In genomic region chr17:80762391-80763040, GRCm38 (mm10) we compare ENCODE assay signal across 11 mouse cellular contexts. TPM values are rescaled to one million over a fixed set of nuclear protein-coding genes. Genes with fewer than 3 reads are reported as not detected.
A peak's percentile ranks its signal among the peaks of the same experiment; 100 is the strongest.
DNase-seq lines count a peak whose midpoint lies in the region; ATAC-seq and TF ChIP-seq lines count a peak whose summit lies in the region.
"Had no signal": no experiment of that assay in that cellular context is flagged by ENCODE, and none has a peak within 500 bp of the region (broad histone marks: within the 10 kb centered on the region; RNA-seq: fewer than 3 reads in every experiment).

No protein-coding gene starts in this region.

- H3K27me3 ChIP-seq in heart, embryonic 11.5 days (ENCODE audit: control insufficient read depth, insufficient read depth, low read length), result no peaks in the 10 kb centered on the region
- no peaks in the 10 kb centered on the region for H3K27me3 ChIP-seq in kidney, embryonic 14.5 days (ENCODE audit: control insufficient read depth, insufficient read depth, low read length)
- no peaks in the 10 kb centered on the region for H3K27me3 ChIP-seq in liver, postnatal 0 days (ENCODE audit: insufficient read depth, low read length)
- H3K27me3 ChIP-seq: limb, embryonic 13.5 days; Patski had no signal

- H3K36me3 ChIP-seq in heart, embryonic 11.5 days (ENCODE audit: control insufficient read depth, insufficient read depth, low read length), result no peaks in the 10 kb centered on the region
- H3K36me3 ChIP-seq in kidney, embryonic 14.5 days (ENCODE audit: control insufficient read depth, insufficient read depth, low read length), result no peaks in the 10 kb centered on the region
- no peaks in the 10 kb centered on the region for H3K36me3 ChIP-seq in liver, postnatal 0 days (replicated peaks; ENCODE audit: insufficient read depth, low read length)
- H3K36me3 ChIP-seq: limb, embryonic 13.5 days had no signal

- DNase-seq in heart, postnatal 4 days, result no peak
- peak; percentile 27 to 30 for DNase-seq in B cell, adult 2 months
- DNase-seq in T-cell, adult 2 months (ENCODE audit: low spot score), result peak; percentile 61
- DNase-seq in naive thymus-derived CD4-positive, alpha-beta T cell, adult 2 months (ENCODE audit: low read depth), result peak; percentile 71
- no peak for DNase-seq in left cerebral cortex, adult 2 months (ENCODE audit: extremely low spot score in 1 of 2, low spot score in 2 of 2)
- no peak for DNase-seq in liver, postnatal 0 days
- DNase-seq: retina, postnatal 1 day had no signal

- ATAC-seq in heart, embryonic 11.5 days (replicated peaks; ENCODE audit: insufficient number of reproducible peaks, low FRiP score, low TSS enrichment), result no peak
- ATAC-seq in kidney, embryonic 14.5 days (ENCODE audit: low FRiP score, low TSS enrichment), result no peak
- no peak for ATAC-seq in liver, postnatal 0 days
- ATAC-seq: Patski had no signal

- no peak overlapping the region; the same call in 1 of the 2 replicates for H3K4me2 ChIP-seq in heart, embryonic 11.5 days
- H3K4me2 ChIP-seq in kidney, embryonic 14.5 days (replicated peaks; ENCODE audit: low read depth, low read length), result no peak overlapping the region
- H3K4me2 ChIP-seq in liver, postnatal 0 days (ENCODE audit: low read depth, low read length), result no peak overlapping the region
- H3K4me2 ChIP-seq: limb, embryonic 13.5 days had no signal

- TF ChIP-seq EP300 in liver, postnatal 0 days (IDR thresholded peaks at IDR 0.05; ENCODE audit: low read depth), result no peak

- no peak overlapping the region for H3K9ac ChIP-seq in heart, embryonic 11.5 days (ENCODE audit: low read depth, low read length)
- no peak overlapping the region for H3K9ac ChIP-seq in kidney, embryonic 14.5 days (ENCODE audit: low read depth, low read length)
- H3K9ac ChIP-seq in liver, postnatal 0 days (replicated peaks), result no peak overlapping the region
- H3K9ac ChIP-seq: limb, embryonic 13.5 days had no signal

- intact Hi-C loops in left cerebral cortex, adult 2 months (cut with DNase I), result no loop called here

- no peak for TF ChIP-seq CTCF in left cerebral cortex, adult 2 months (IDR thresholded peaks at IDR 0.05)
- no peak for TF ChIP-seq CTCF in liver, postnatal 0 days (IDR thresholded peaks at IDR 0.05; ENCODE audit: low read depth)

- H3K27ac ChIP-seq in heart, embryonic 11.5 days (ENCODE audit: low read depth, low read length), result 0 out of 2 replicates have a peak overlapping the region, but pooled peaks have one; percentile 15
- H3K27ac ChIP-seq in left cerebral cortex, adult 2 months, result no peak overlapping the region
- H3K27ac ChIP-seq in kidney, embryonic 14.5 days (ENCODE audit: low read depth, low read length), result no peak overlapping the region
- H3K27ac ChIP-seq in liver, postnatal 0 days (ENCODE audit: low read depth), result no peak overlapping the region
- H3K27ac ChIP-seq: limb, embryonic 13.5 days had no signal

- 76% methylated on average over 9 of the region's 9 CpGs for WGBS in heart, embryonic 11.5 days (ENCODE audit: insufficient replicate concordance)
- WGBS in kidney, embryonic 14.5 days, result 81% methylated on average over 9 of the region's 9 CpGs
- 46% methylated on average over 9 of the region's 9 CpGs for WGBS in liver, postnatal 0 days (ENCODE audit: insufficient replicate concordance)

- H3K9me3 ChIP-seq in heart, embryonic 11.5 days (replicated peaks; ENCODE audit: control insufficient read depth, low read length), result no peaks in the 10 kb centered on the region
- H3K9me3 ChIP-seq in kidney, embryonic 14.5 days (ENCODE audit: control insufficient read depth, low read length), result no peaks in the 10 kb centered on the region
- H3K9me3 ChIP-seq in liver, postnatal 0 days (ENCODE audit: low read length), result no peaks in the 10 kb centered on the region
- H3K9me3 ChIP-seq: limb, embryonic 13.5 days had no signal

- H3K4me1 ChIP-seq in heart, embryonic 11.5 days (ENCODE audit: control insufficient read depth, insufficient read depth, low read length), result peaks cover 8% of the 10 kb centered on the region
- no peaks in the 10 kb centered on the region for H3K4me1 ChIP-seq in kidney, embryonic 14.5 days (ENCODE audit: control insufficient read depth, insufficient read depth, low read length)
- H3K4me1 ChIP-seq in liver, postnatal 0 days (ENCODE audit: insufficient read depth), result no peaks in the 10 kb centered on the region

- H3K4me3 ChIP-seq in heart, embryonic 11.5 days (ENCODE audit: low read depth, low read length), result no peak overlapping the region
- no peak overlapping the region for H3K4me3 ChIP-seq in left cerebral cortex, adult 2 months
- no peak overlapping the region for H3K4me3 ChIP-seq in kidney, embryonic 14.5 days (ENCODE audit: low read length)
- H3K4me3 ChIP-seq in liver, postnatal 0 days (ENCODE audit: low read depth, low read length), result no peak overlapping the region
- H3K4me3 ChIP-seq: limb, embryonic 13.5 days had no signal

RNA-seq across cellular contexts. Expression of gene Map4k3, which starts 34.2 kb away (rescaled TPM):
- polyA plus RNA-seq in heart, embryonic 11.5 days (2014; fragmentation: Nextera tagmentation; extraction: Ambion mirVana), result 20.4 and 22.0 TPM in 2 replicates
- 10 to 100 TPM; 49.6 to 51.9 TPM for total RNA-seq in heart, postnatal 4 days (2021)
- 10 to 100 TPM; 75.0 TPM for total RNA-seq in left cerebral cortex, adult 2 months (2021)
- polyA plus RNA-seq in kidney, embryonic 14.5 days (2014; fragmentation: Nextera tagmentation; extraction: Ambion mirVana), result 21.4 and 36.5 TPM in 2 replicates
- polyA plus RNA-seq in liver, postnatal 0 days (2015; fragmentation: Nextera tagmentation; extraction: Ambion mirVana), result 5.5 and 5.9 TPM in 2 replicates

Comparison
In these comparisons a context has a peak if more than half of its experiments do, and no peak if none do; other contexts are left out.
1. DNase-seq: peak in B cell, adult 2 months (2 of 2), T-cell, adult 2 months (single experiment) and naive thymus-derived CD4-positive, alpha-beta T cell, adult 2 months (single experiment); none in heart, postnatal 4 days (single experiment), left cerebral cortex, adult 2 months (0 of 2) and liver, postnatal 0 days (single experiment).